20 mouse cellular contexts compared by ENCODE assay signal in genomic region chr9:34712996-34713395, GRCm38 (mm10).
DNase-seq lines count a peak whose midpoint lies in the region; ATAC-seq and TF ChIP-seq lines count a peak whose summit lies in the region.
"Had no signal": no experiment of that assay in that cellular context is flagged by ENCODE, and none has a peak within 500 bp of the region (broad histone marks: within the 10 kb centered on the region; RNA-seq: fewer than 3 reads in every experiment).

No protein-coding gene starts in this region.

- no peak for ATAC-seq in forebrain, embryonic 14.5 days
- no peak for ATAC-seq in forebrain, embryonic 11.5 days (replicated peaks; ENCODE audit: low FRiP score)
- ATAC-seq in forebrain, postnatal 0 days = peak; percentile 58
- no peak; the same call in 1 of the 2 replicates for ATAC-seq in forebrain, embryonic 13.5 days
- ATAC-seq: inflammation-experienced regulatory T-cells, adult 6 months; intestine, embryonic 16.5 days had no signal

- no peak overlapping the region for H3K4me2 ChIP-seq in forebrain, embryonic 14.5 days (ENCODE audit: low read length)
- no peak overlapping the region for H3K4me2 ChIP-seq in forebrain, embryonic 11.5 days (ENCODE audit: low read depth, low read length, severe bottlenecking)
- H3K4me2 ChIP-seq in forebrain, postnatal 0 days (ENCODE audit: low read depth) = no peak overlapping the region
- H3K4me2 ChIP-seq in forebrain, embryonic 13.5 days = no peak overlapping the region
- H3K4me2 ChIP-seq: embryonic facial prominence, embryonic 13.5 days; heart, embryonic 11.5 days; hindbrain, embryonic 12.5 days had no signal

- H3K27me3 ChIP-seq in forebrain, embryonic 14.5 days (replicated peaks; ENCODE audit: control insufficient read depth, insufficient read depth, low read length) = 0 out of 2 replicates have a peak, but pooled peaks cover 4% of the 10 kb centered on the region
- peaks cover 2% of the 10 kb centered on the region; the same call in 1 of the 2 replicates for H3K27me3 ChIP-seq in forebrain, embryonic 11.5 days (ENCODE audit: control insufficient read depth, insufficient read depth, low read length)
- H3K27me3 ChIP-seq in forebrain, postnatal 0 days (ENCODE audit: insufficient read depth, low read length) = no peaks in the 10 kb centered on the region
- H3K27me3 ChIP-seq in forebrain, embryonic 13.5 days = peaks cover 24% of the 10 kb centered on the region
- H3K27me3 ChIP-seq: hindbrain, embryonic 12.5 days had no signal

- no peak overlapping the region for H3K9ac ChIP-seq in forebrain, embryonic 14.5 days (ENCODE audit: low read length)
- H3K9ac ChIP-seq in forebrain, embryonic 11.5 days (ENCODE audit: low read length) = no peak overlapping the region
- H3K9ac ChIP-seq in forebrain, postnatal 0 days = no peak overlapping the region
- H3K9ac ChIP-seq in forebrain, embryonic 13.5 days = no peak overlapping the region
- H3K9ac ChIP-seq: embryonic facial prominence, embryonic 13.5 days; hindbrain, embryonic 12.5 days had no signal

- intact Hi-C loops in left cerebral cortex, adult 2 months (cut with DNase I) = loop anchor here (1.0 kb wide), 1 partner anchor 174 kb away; no protein-coding TSS in a partner anchor
- intact Hi-C loops in left cerebral cortex, postnatal 36 days (cut with DNase I) = no loop called here

- H3K9me3 ChIP-seq in forebrain, embryonic 14.5 days (replicated peaks; ENCODE audit: control insufficient read depth, low read length) = no peaks in the 10 kb centered on the region
- H3K9me3 ChIP-seq in forebrain, embryonic 11.5 days (ENCODE audit: control insufficient read depth, low read length) = no peaks in the 10 kb centered on the region
- H3K9me3 ChIP-seq in forebrain, postnatal 0 days (ENCODE audit: low read length) = no peaks in the 10 kb centered on the region
- H3K9me3 ChIP-seq in forebrain, embryonic 13.5 days (replicated peaks) = no peaks in the 10 kb centered on the region
- H3K9me3 ChIP-seq: embryonic facial prominence, embryonic 13.5 days; hindbrain, embryonic 12.5 days had no signal

- no peak for TF ChIP-seq CTCF in forebrain, postnatal 0 days (IDR thresholded peaks at IDR 0.05; ENCODE audit: low read depth)
- TF ChIP-seq CTCF in left cerebral cortex, adult 2 months (IDR thresholded peaks at IDR 0.05) = no peak

- WGBS in forebrain, embryonic 14.5 days = 54% methylated on average over 4 of the region's 4 CpGs
- 73% methylated on average over 4 of the region's 4 CpGs for whole genome bisulfite sequencing in forebrain, embryonic 11.5 days
- 34% methylated on average over 4 of the region's 4 CpGs for WGBS in forebrain, postnatal 0 days
- WGBS in forebrain, embryonic 13.5 days = 65% methylated on average over 4 of the region's 4 CpGs

- H3K4me3 ChIP-seq in forebrain, embryonic 14.5 days (ENCODE audit: low read depth, low read length) = no peak overlapping the region
- no peak overlapping the region for H3K4me3 ChIP-seq in forebrain, embryonic 11.5 days (ENCODE audit: low read depth, low read length)
- H3K4me3 ChIP-seq in forebrain, postnatal 0 days (ENCODE audit: low read depth, low read length) = no peak overlapping the region
- no peak overlapping the region for H3K4me3 ChIP-seq in forebrain, embryonic 13.5 days
- H3K4me3 ChIP-seq in left cerebral cortex, adult 2 months = no peak overlapping the region
- H3K4me3 ChIP-seq: embryonic facial prominence, embryonic 13.5 days; heart, adult 2 months; hindbrain, embryonic 12.5 days had no signal

- peak; percentile 31 for DNase-seq in forebrain, embryonic 14.5 days (ENCODE audit: low spot score)
- no peak for DNase-seq in forebrain, embryonic 11.5 days (ENCODE audit: low spot score)
- DNase-seq in forebrain, postnatal 0 days = peak; percentile 43
- no peak for DNase-seq in left cerebral cortex, adult 2 months (ENCODE audit: extremely low spot score in 1 of 2, low spot score in 2 of 2)
- no peak for DNase-seq in left cerebral cortex, postnatal 36 days (ENCODE audit: low spot score in 2 of 2)
- DNase-seq in embryo, embryonic 10 days (ENCODE audit: low spot score) = no peak
- DNase-seq: adrenal gland, adult 2 months; adrenal gland, postnatal 14 days; B cell, adult 2 months; gastrocnemius, postnatal 36 days; heart, adult 2 months; kidney, adult 18-20 months; kidney, adult 9 months had no signal

- no peak overlapping the region for H3K27ac ChIP-seq in forebrain, embryonic 14.5 days (ENCODE audit: low read depth, low read length)
- H3K27ac ChIP-seq in forebrain, embryonic 11.5 days (ENCODE audit: low read depth, low read length) = no peak overlapping the region
- no peak overlapping the region for H3K27ac ChIP-seq in forebrain, postnatal 0 days (ENCODE audit: low read depth, low read length)
- H3K27ac ChIP-seq in forebrain, embryonic 13.5 days = no peak overlapping the region
- H3K27ac ChIP-seq in left cerebral cortex, adult 2 months = peak overlapping the region; percentile 28; the same call in 1 of the 2 replicates
- H3K27ac ChIP-seq: embryonic facial prominence, embryonic 13.5 days; heart, adult 2 months; hindbrain, embryonic 12.5 days; hindbrain, postnatal 0 days had no signal

- no peaks in the 10 kb centered on the region for H3K36me3 ChIP-seq in forebrain, embryonic 14.5 days (ENCODE audit: control insufficient read depth, insufficient read depth, low read length)
- H3K36me3 ChIP-seq in forebrain, embryonic 11.5 days (ENCODE audit: control insufficient read depth, insufficient read depth, low read length) = no peaks in the 10 kb centered on the region
- H3K36me3 ChIP-seq in forebrain, postnatal 0 days (ENCODE audit: insufficient read depth) = no peaks in the 10 kb centered on the region
- H3K36me3 ChIP-seq in forebrain, embryonic 13.5 days (ENCODE audit: poor library complexity, severe bottlenecking) = no peaks in the 10 kb centered on the region
- H3K36me3 ChIP-seq: embryonic facial prominence, embryonic 13.5 days; hindbrain, embryonic 12.5 days had no signal

- H3K4me1 ChIP-seq in forebrain, embryonic 14.5 days (ENCODE audit: control insufficient read depth, insufficient read depth, low read length) = peaks cover 10% of the 10 kb centered on the region; the same call in 1 of the 2 replicates
- H3K4me1 ChIP-seq in forebrain, embryonic 11.5 days (replicated peaks; ENCODE audit: control insufficient read depth, insufficient read depth, low read length) = no peaks in the 10 kb centered on the region; the same call in 1 of the 2 replicates
- peaks cover 23% of the 10 kb centered on the region for H3K4me1 ChIP-seq in forebrain, postnatal 0 days (ENCODE audit: insufficient read depth)
- peaks cover 27% of the 10 kb centered on the region for H3K4me1 ChIP-seq in forebrain, embryonic 13.5 days
- H3K4me1 ChIP-seq: embryonic facial prominence, embryonic 13.5 days had no signal

Comparison
In these comparisons a context has a peak if more than half of its experiments do, and no peak if none do; other contexts are left out.
1. DNase-seq: peak in forebrain, embryonic 14.5 days (single experiment) and forebrain, postnatal 0 days (single experiment); none in forebrain, embryonic 11.5 days (single experiment), left cerebral cortex, adult 2 months (0 of 2), left cerebral cortex, postnatal 36 days (0 of 2) and embryo, embryonic 10 days (single experiment).